Mouse (Mus musculus): ENCODE results near the gene Cfap77. TPM values are rescaled to one million over a fixed set of nuclear protein-coding genes. Genes with fewer than 3 reads are reported as not detected.

Cfap77 gene
- polyA plus RNA-seq, 1 experiment from 2014 or later = 0.55 TPM

DNA sequence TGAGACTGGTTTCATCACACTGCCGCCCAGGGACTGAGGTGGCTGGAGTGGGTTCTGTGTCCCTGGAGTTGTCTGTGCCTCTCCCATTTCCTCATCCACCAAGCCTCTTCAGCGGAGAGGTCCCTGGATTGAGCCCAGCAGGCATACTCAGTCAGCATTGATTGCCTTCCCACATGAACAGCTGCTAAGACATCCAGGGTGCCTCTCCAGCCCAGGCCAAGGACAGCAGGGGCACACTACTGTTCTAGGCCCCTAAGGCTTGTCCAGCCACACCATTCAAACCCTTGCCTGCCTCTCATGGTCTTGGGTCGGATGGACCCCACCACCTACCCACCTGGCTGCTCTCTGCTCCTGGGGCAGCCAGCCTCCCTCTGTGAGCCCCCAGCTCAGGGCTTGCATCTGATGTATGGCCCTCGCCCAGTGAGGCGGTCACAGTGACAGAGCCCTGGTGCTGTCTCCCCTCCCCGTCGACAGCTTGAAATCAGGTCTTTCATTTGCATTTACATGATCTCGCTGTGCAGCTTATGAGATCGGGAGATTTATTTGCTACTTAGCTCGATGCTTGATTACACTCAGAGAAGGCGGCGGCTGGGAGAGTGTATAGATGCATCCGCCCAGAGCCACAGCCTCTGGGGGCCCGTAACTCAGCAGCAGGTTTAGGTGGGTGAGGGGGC lies 57.6 kb downstream of the Cfap77 start:
- Histone ChIP-seq H3K4me2 (ENCODE audit: low read depth, low read length, severe bottlenecking) (no peak overlapping the region), H3K36me3 (ENCODE audit: control insufficient read depth, insufficient read depth, low read length) (no peaks in the 10 kb centered on the region), H3K9me3 (ENCODE audit: control insufficient read depth, low read length) (no peaks in the 10 kb centered on the region; the same call in 1 of the 2 replicates), H3K4me1 (replicated peaks; ENCODE audit: control insufficient read depth, insufficient read depth, low read length) (peaks cover 5% of the 10 kb centered on the region; the same call in 1 of the 2 replicates), H3K27me3 (ENCODE audit: control insufficient read depth, insufficient read depth, low read length) (peaks cover 30% of the 10 kb centered on the region), H3K9ac (ENCODE audit: low read length) (no peak overlapping the region), H3K4me3 (ENCODE audit: low read depth, low read length) (no peak overlapping the region), H3K27ac (ENCODE audit: low read depth, low read length) (no peak overlapping the region)
- DNase-seq (ENCODE audit: low spot score) = no peak
- 45% methylated on average over 14 of the region's 14 CpGs for WGBS
- ATAC-seq (replicated peaks; ENCODE audit: low FRiP score) = no peak; the same call in 1 of the 2 replicates

DNA sequence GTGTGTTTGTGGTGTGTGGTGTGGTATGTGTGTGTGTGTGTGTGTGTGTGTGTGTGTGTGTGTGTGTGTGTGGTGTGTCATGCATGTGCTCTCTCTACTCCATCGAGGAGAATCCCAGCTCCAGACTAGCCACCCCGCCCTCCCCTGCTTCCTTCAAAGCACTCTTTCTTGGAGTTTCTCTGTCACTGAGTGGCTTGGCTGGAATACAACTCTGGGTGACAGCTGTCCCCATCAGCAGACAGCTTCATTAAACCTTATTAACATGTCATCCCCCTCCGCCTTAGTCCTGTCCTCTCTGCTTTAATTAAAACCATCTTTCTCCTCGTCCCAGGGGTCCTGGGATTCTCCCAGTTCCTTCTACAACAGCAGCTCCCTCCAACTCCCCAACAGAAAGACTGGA lies 59.4 kb downstream of the Cfap77 start:
- H3K27me3 ChIP-seq (ENCODE audit: control insufficient read depth, insufficient read depth, low read length) = peaks cover 16% of the 10 kb centered on the region
- WGBS = 67% methylated on average over 4 of the region's 4 CpGs
- no peaks in the 10 kb centered on the region for H3K36me3 ChIP-seq (ENCODE audit: control insufficient read depth, insufficient read depth, low read length)
- H3K4me1 ChIP-seq (replicated peaks; ENCODE audit: control insufficient read depth, insufficient read depth, low read length) = peaks cover 5% of the 10 kb centered on the region; the same call in 1 of the 2 replicates
- H3K4me3 ChIP-seq (ENCODE audit: low read depth, low read length) = no peak overlapping the region
- H3K9ac ChIP-seq (ENCODE audit: low read length) = no peak overlapping the region
- H3K9me3 ChIP-seq (ENCODE audit: control insufficient read depth, low read length) = no peaks in the 10 kb centered on the region; the same call in 1 of the 2 replicates
- no peak for ATAC-seq (replicated peaks; ENCODE audit: low FRiP score)
- H3K27ac ChIP-seq (ENCODE audit: low read depth, low read length) = no peak overlapping the region
- no peak for DNase-seq (ENCODE audit: low spot score)
- no peak overlapping the region for H3K4me2 ChIP-seq (ENCODE audit: low read depth, low read length, severe bottlenecking)

DNA sequence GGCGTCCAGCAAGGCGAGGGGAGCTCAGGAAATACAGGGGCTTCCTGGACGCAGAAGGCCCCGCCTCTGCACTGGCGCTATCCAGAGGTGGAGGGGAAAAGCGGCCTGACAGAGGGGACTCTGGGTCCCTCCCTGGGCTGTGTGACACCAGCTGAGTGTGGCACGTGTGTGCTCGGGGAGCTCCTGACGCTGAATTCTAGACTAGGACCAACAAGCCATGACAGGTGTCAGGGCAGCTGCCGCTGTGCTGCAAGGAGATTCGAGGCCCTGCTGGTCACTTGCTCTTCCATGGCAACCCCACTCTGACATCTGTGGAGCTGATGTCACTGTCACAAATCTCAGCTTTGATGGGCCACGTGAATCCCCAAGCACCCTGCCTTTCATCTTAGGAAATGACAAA lies 60.9 kb downstream of the Cfap77 start:
- 79% methylated on average over 12 of the region's 12 CpGs for WGBS
- Histone ChIP-seq H3K36me3 (ENCODE audit: control insufficient read depth, insufficient read depth, low read length) (no peaks in the 10 kb centered on the region), H3K4me2 (ENCODE audit: low read depth, low read length, severe bottlenecking) (no peak overlapping the region), H3K4me1 (replicated peaks; ENCODE audit: control insufficient read depth, insufficient read depth, low read length) (peaks cover 5% of the 10 kb centered on the region; the same call in 1 of the 2 replicates), H3K4me3 (ENCODE audit: low read depth, low read length) (no peak overlapping the region), H3K9ac (ENCODE audit: low read length) (no peak overlapping the region), H3K27me3 (ENCODE audit: control insufficient read depth, insufficient read depth, low read length) (peaks cover 16% of the 10 kb centered on the region), H3K9me3 (ENCODE audit: control insufficient read depth, low read length) (no peaks in the 10 kb centered on the region; the same call in 1 of the 2 replicates), H3K27ac (ENCODE audit: low read depth, low read length) (no peak overlapping the region)
- DNase-seq (ENCODE audit: low spot score) (no peak), ATAC-seq (replicated peaks; ENCODE audit: low FRiP score) (no peak)

DNA sequence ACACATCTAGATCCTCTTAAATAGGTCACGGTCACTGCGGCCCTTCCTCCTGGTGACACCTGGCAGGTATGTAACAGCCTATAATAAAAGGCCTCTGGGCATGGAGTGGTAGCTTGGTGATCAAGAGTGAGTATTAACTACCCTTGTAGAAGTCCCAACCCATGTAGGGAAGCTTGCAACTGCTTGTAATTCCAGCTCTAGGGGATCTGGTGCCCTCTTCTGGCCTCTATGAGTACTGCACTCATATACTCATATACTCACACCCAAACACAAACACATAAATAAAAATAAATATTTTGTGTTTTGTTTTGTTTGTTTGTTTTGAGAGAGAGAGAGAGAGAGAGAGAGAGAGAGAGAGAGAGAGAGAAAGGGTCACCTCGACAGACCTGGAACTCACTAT lies 66.1 kb downstream of the Cfap77 start:
- no peak for ATAC-seq (replicated peaks; ENCODE audit: low FRiP score)
- H3K9me3 ChIP-seq (ENCODE audit: control insufficient read depth, low read length) = no peaks in the 10 kb centered on the region
- H3K4me3 ChIP-seq (ENCODE audit: low read depth, low read length) = no peak overlapping the region
- H3K27me3 ChIP-seq (ENCODE audit: control insufficient read depth, insufficient read depth, low read length) = peaks cover 6% of the 10 kb centered on the region
- H3K36me3 ChIP-seq (ENCODE audit: control insufficient read depth, insufficient read depth, low read length) = no peaks in the 10 kb centered on the region
- no peak overlapping the region for H3K9ac ChIP-seq (ENCODE audit: low read length)
- no peak overlapping the region for H3K4me2 ChIP-seq (ENCODE audit: low read depth, low read length, severe bottlenecking)
- 95% methylated on average over 3 of the region's 3 CpGs for WGBS
- no peak for DNase-seq (ENCODE audit: low spot score)
- no peak overlapping the region for H3K27ac ChIP-seq (ENCODE audit: low read depth, low read length)
- H3K4me1 ChIP-seq (replicated peaks; ENCODE audit: control insufficient read depth, insufficient read depth, low read length) = no peaks in the 10 kb centered on the region

DNA sequence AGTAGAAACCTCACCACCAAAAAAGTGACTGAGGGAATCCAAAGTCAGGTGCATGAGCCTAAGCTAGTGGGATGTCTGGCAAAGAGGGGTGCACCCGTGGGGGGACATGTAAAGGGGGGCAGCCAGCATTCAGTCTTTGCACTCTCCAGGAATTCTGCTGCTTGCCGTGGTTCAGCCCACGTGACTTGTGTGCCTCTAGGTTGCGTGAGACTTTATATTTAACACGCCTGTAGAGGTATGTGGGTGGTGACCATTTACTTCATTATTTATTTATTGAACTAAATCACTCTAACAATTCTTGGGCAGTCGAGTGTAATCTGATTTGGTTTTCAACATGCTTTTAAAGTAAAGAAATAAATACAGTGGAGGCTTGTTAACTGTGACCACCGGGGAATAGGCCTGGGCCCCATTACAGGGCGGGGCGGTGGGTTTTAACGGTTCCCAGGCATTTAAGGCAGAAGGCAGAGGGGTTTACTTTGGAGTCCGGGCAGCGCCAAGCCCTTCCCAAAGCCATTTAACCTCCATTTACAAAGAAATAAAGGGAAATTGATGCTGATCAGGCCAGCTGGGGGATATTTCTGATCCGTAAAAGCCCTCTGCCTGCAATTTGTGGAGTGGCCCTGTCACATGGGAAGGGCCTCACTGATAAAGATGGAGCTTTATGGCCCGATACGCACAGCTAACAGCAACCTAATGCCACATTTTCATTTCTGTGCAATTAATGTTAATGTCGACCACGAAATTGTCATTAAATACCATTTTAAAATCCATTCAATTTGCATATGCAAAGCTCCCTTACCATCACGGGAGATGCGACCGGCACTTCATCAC lies 74.6 kb downstream of the Cfap77 start:
- H3K27ac ChIP-seq (ENCODE audit: low read depth, low read length) = no peak overlapping the region
- H3K4me1 ChIP-seq (replicated peaks; ENCODE audit: control insufficient read depth, insufficient read depth, low read length) = peaks cover 2% of the 10 kb centered on the region; the same call in 1 of the 2 replicates
- no peak overlapping the region for H3K4me2 ChIP-seq (ENCODE audit: low read depth, low read length, severe bottlenecking)
- no peak overlapping the region for H3K9ac ChIP-seq (ENCODE audit: low read length)
- ATAC-seq (replicated peaks; ENCODE audit: low FRiP score) = no peak
- no peak overlapping the region for H3K4me3 ChIP-seq (ENCODE audit: low read depth, low read length)
- DNase-seq (ENCODE audit: low spot score) = no peak
- 67% methylated on average over 20 of the region's 20 CpGs for WGBS
- no peaks in the 10 kb centered on the region for H3K9me3 ChIP-seq (ENCODE audit: control insufficient read depth, low read length)
- peaks cover 30% of the 10 kb centered on the region for H3K27me3 ChIP-seq (ENCODE audit: control insufficient read depth, insufficient read depth, low read length)
- H3K36me3 ChIP-seq (ENCODE audit: control insufficient read depth, insufficient read depth, low read length) = no peaks in the 10 kb centered on the region

DNA sequence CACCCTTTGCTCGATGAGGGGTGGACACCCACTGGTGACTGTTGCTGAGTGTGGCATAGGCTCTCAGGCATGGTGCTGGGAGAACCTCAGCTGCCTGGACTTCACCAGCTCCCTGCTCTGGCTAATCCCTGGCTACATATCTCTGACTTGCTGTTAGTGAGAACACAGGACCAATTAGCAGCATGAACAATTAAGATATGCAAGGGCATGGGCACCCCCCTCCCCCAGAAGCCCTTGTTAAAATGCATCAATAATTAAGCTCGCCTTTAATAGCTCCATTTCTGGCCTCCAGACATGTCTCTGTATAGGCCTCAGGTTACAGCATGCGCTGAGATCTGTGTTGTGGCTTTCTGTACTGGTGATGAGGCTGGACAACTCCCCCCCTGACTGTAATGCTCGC lies 76.4 kb downstream of the Cfap77 start:
- WGBS = 68% methylated on average over 4 of the region's 4 CpGs
- Histone ChIP-seq H3K27me3 (ENCODE audit: control insufficient read depth, insufficient read depth, low read length) (peaks cover 36% of the 10 kb centered on the region), H3K4me1 (replicated peaks; ENCODE audit: control insufficient read depth, insufficient read depth, low read length) (peaks cover 18% of the 10 kb centered on the region; the same call in 1 of the 2 replicates), H3K9ac (ENCODE audit: low read length) (no peak overlapping the region), H3K27ac (ENCODE audit: low read depth, low read length) (no peak overlapping the region), H3K4me3 (ENCODE audit: low read depth, low read length) (no peak overlapping the region), H3K4me2 (ENCODE audit: low read depth, low read length, severe bottlenecking) (no peak overlapping the region), H3K36me3 (ENCODE audit: control insufficient read depth, insufficient read depth, low read length) (no peaks in the 10 kb centered on the region), H3K9me3 (ENCODE audit: control insufficient read depth, low read length) (no peaks in the 10 kb centered on the region)
- no peak for DNase-seq (ENCODE audit: low spot score)
- ATAC-seq (replicated peaks; ENCODE audit: low FRiP score) = no peak

GRCm38 (mm10) chr2:28976635-28977034 lies 78.2 kb downstream of the Cfap77 start:
- Histone ChIP-seq H3K4me1 (replicated peaks; ENCODE audit: control insufficient read depth, insufficient read depth, low read length) (peaks cover 18% of the 10 kb centered on the region; the same call in 1 of the 2 replicates), H3K36me3 (ENCODE audit: control insufficient read depth, insufficient read depth, low read length) (no peaks in the 10 kb centered on the region), H3K9me3 (ENCODE audit: control insufficient read depth, low read length) (no peaks in the 10 kb centered on the region), H3K4me3 (ENCODE audit: low read depth, low read length) (no peak overlapping the region), H3K27me3 (ENCODE audit: control insufficient read depth, insufficient read depth, low read length) (peaks cover 42% of the 10 kb centered on the region), H3K9ac (ENCODE audit: low read length) (no peak overlapping the region), H3K27ac (ENCODE audit: low read depth, low read length) (no peak overlapping the region), H3K4me2 (ENCODE audit: low read depth, low read length, severe bottlenecking) (no peak overlapping the region)
- ATAC-seq (replicated peaks; ENCODE audit: low FRiP score) (no peak; the same call in 1 of the 2 replicates), DNase-seq (ENCODE audit: low spot score) (peak; percentile 88)
- WGBS = 11% methylated on average over 7 of the region's 7 CpGs

- Histone ChIP-seq H3K36me3 (ENCODE audit: control insufficient read depth, insufficient read depth, low read length) (no peaks in the 10 kb centered on the region), H3K9ac (ENCODE audit: low read length) (no peak overlapping the region), H3K27me3 (ENCODE audit: control insufficient read depth, insufficient read depth, low read length) (peaks cover 44% of the 10 kb centered on the region), H3K9me3 (ENCODE audit: control insufficient read depth, low read length) (no peaks in the 10 kb centered on the region), H3K27ac (ENCODE audit: low read depth, low read length) (no peak overlapping the region), H3K4me1 (replicated peaks; ENCODE audit: control insufficient read depth, insufficient read depth, low read length) (peaks cover 18% of the 10 kb centered on the region; the same call in 1 of the 2 replicates), H3K4me2 (ENCODE audit: low read depth, low read length, severe bottlenecking) (no peak overlapping the region), H3K4me3 (ENCODE audit: low read depth, low read length) (no peak overlapping the region)
- DNase-seq (ENCODE audit: low spot score) = no peak
- ATAC-seq (replicated peaks; ENCODE audit: low FRiP score) = no peak
- WGBS = 73% methylated on average over 5 of the region's 5 CpGs
Observed at GRCm38 (mm10) chr2:28975604-28976003, 79.3 kb downstream of the Cfap77 start.

Measured in forebrain, embryonic 11.5 days (tissue).